Mouse (Mus musculus) midbrain, embryonic 12.5 days (tissue): Measurements from ENCODE around the gene Gnmt. TPM values are rescaled to one million over a fixed set of nuclear protein-coding genes. Genes with fewer than 3 reads are reported as not detected.

Experiments used
- ATAC-seq: fragments of 200-750 bp; cut with Nextera tagmentation; 2 replicates; pipeline ENCODE4 v1.8.0; 2017; ENCODE audit warnings: low read depth, moderate TSS enrichment, moderate library complexity; ENCODE audit not compliant: low FRiP score
- H3K27ac ChIP-seq: fragments of 300-500 bp; sonication (generic); replicated peaks from 2 replicates; pipeline ENCODE4 v1.5.1; 2016; ENCODE audit warnings: mild to moderate bottlenecking
- H3K27me3 ChIP-seq: fragments of 300-500 bp; sonication (generic); 2 replicates; pipeline ENCODE4 v1.6.1; 2016; ENCODE audit warnings: mild to moderate bottlenecking
- H3K36me3 ChIP-seq: fragments of 300-500 bp; sonication (generic); 2 replicates; pipeline ENCODE4 v1.6.1; 2016
- H3K4me1 ChIP-seq: fragments of 300-500 bp; sonication (generic); 2 replicates; pipeline ENCODE4 v1.6.1; 2016
- H3K4me2 ChIP-seq: fragments of 300-500 bp; sonication (generic); replicated peaks from 2 replicates; pipeline ENCODE4 v1.6.1; 2016; ENCODE audit warnings: mild to moderate bottlenecking, moderate library complexity
- H3K4me3 ChIP-seq: fragments of 300-500 bp; sonication (generic); 2 replicates; pipeline ENCODE4 v1.5.1; 2016; ENCODE audit warnings: mild to moderate bottlenecking
- H3K9ac ChIP-seq: fragments of 300-500 bp; sonication (generic); replicated peaks from 2 replicates; pipeline ENCODE4 v1.6.1; 2016; ENCODE audit warnings: mild to moderate bottlenecking, moderate library complexity
- H3K9me3 ChIP-seq: fragments of 300-500 bp; sonication (generic); 2 replicates; pipeline ENCODE4 v1.6.1; 2016; ENCODE audit warnings: mild to moderate bottlenecking
- WGBS: fragments of 180-500 bp; shearing (Covaris S2); methylation state at CpG from one replicate; pipeline ENCODE4 v1.1.7; 2016; 5-methylcytosine and 5-hydroxymethylcytosine counted together
- polyA plus RNA-seq: library from polyadenylated mRNA; unstranded; fragments of >200 nt; fragmentation: Nextera tagmentation; extraction: Ambion mirVana; gene quantifications from 2 replicates; pipeline ENCODE4 v1.2.1, GENCODE M21; 2016

The Gnmt gene
- polyA plus RNA-seq, 1 experiment from 2014 or later: 0.75 TPM

DNA sequence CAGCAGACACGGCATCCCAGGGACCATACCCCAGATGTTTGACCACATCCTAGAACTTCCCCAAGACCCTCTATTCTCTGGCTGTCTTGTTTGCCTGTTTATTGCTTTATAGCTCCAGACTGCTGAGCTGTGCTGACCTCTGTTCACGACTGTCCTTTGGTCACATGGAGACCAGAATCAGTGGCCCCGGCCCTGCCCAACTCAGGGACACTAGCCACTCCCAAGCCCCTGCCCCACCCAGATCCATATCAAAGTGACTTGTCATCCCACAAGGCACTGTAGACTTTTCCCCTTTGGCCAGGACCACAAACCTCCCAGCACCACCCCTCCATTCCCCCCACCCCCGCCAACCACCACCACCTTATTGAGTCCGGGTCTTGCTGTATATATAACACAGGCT, 29.7 kb downstream of the Gnmt start:
- Histone ChIP-seq H3K9ac (no peak overlapping the region), H3K27ac (no peak overlapping the region), H3K9me3 (no peaks in the 10 kb centered on the region), H3K27me3 (no peaks in the 10 kb centered on the region), H3K4me3 (no peak overlapping the region), H3K36me3 (peaks cover 32% of the 10 kb centered on the region), H3K4me2 (no peak overlapping the region), H3K4me1 (peaks cover 31% of the 10 kb centered on the region)
- 90% methylated on average over 5 of the region's 5 CpGs for WGBS
- no peak for ATAC-seq

DNA sequence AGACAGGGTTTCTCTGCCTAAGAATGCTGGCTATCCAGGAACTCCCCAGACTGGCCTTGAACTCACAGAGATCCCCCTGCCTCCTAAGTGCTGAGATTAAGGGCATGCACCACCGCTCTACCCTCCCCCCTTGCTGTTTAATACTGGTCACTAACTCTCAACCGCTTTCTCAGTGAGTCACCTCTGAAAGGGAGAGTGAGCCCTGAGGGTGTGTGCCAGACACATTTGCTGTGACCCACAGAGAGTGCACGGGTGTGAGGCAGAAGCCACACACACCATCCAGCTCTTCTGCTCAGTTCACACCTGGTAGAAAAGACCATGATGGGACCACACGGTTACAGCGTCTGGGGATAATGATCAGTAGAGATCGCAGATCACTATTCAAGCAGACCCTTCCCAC, 30.5 kb downstream of the Gnmt start:
- Histone ChIP-seq H3K27me3 (no peaks in the 10 kb centered on the region), H3K4me3 (no peak overlapping the region), H3K9me3 (no peaks in the 10 kb centered on the region), H3K36me3 (peaks cover 35% of the 10 kb centered on the region), H3K4me1 (peaks cover 24% of the 10 kb centered on the region), H3K27ac (no peak overlapping the region), H3K4me2 (no peak overlapping the region), H3K9ac (no peak overlapping the region)
- WGBS: 93% methylated on average over 6 of the region's 6 CpGs
- ATAC-seq: no peak

DNA sequence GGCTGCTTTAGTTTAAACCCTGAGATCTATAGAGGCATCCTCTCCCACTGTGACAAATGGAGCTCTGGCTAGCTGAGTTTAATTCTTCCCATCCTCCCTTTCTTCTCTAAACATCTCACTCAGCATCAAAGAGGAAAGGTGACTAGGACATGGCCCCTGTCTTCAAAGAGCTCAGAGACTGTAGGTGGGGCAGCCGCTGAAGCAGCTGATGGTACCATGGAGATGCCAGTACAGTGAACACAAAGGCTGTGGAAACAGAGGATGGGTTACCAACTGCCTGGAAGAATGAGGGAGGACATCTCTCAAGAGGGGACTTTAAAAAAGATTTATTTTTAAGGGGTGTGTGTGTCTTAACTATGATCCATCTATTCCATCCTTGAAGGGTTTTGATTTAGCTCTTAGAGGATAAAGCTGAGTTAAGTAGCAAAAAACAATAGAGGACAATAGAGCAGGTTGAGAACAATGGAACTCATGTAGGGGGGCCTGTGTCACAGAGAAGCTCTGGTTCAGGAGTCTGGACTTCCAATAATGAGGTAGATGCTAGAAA, 34.4 kb downstream of the Gnmt start:
- H3K9ac ChIP-seq: no peak overlapping the region
- no peaks in the 10 kb centered on the region for H3K9me3 ChIP-seq
- no peak for ATAC-seq
- H3K27ac ChIP-seq: no peak overlapping the region
- no peaks in the 10 kb centered on the region for H3K27me3 ChIP-seq
- H3K36me3 ChIP-seq: peaks cover 31% of the 10 kb centered on the region
- no peak overlapping the region for H3K4me2 ChIP-seq
- H3K4me1 ChIP-seq: no peaks in the 10 kb centered on the region
- 72% methylated on average over 1 of the region's 1 CpGs for WGBS
- no peak overlapping the region for H3K4me3 ChIP-seq

DNA sequence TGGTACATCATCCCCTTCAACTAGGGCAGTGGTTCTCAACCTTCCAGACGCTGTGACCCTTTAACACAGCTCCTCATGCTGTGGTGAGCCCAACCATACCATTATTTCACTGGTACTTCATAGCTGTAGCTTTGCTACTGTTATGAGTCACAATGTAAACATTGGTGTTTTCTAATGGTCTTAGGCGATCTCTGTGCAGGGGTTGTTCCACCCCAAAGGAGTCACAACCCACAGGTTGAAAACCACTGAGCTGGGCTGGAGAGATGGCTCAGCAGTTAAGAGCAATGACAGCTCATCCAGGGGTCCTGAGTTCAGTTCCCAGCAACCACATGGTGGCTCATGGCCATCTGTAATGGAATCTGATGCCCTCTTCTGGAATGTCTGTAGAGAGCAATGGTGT, 37.6 kb downstream of the Gnmt start:
- Histone ChIP-seq H3K9ac (no peak overlapping the region), H3K4me3 (no peak overlapping the region), H3K9me3 (no peaks in the 10 kb centered on the region), H3K4me2 (no peak overlapping the region), H3K27me3 (no peaks in the 10 kb centered on the region), H3K4me1 (no peaks in the 10 kb centered on the region), H3K27ac (no peak overlapping the region), H3K36me3 (peaks cover 32% of the 10 kb centered on the region)
- no peak for ATAC-seq
- WGBS: 95% methylated on average over 2 of the region's 2 CpGs

DNA sequence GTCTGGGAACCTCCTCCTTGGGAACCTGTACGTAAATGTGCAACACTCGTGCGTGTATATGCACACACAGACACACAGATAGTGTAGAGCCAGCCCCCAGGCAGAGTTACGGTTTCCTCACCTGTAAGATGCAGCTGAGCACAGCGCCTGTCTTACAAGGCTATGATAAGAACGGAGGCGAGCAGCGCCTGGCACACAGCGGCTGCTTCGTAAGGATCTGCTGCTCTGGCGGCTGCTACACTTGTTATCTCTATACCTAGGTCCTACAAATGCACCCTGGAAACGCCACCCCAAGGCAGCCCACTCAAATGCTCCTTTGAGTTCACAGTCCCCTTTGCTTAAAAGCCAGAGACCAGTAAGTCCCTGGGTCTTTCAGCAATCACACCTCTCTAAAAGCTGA, 38.3 kb downstream of the Gnmt start:
- Histone ChIP-seq H3K4me3 (no peak overlapping the region), H3K27me3 (no peaks in the 10 kb centered on the region), H3K27ac (no peak overlapping the region), H3K36me3 (peaks cover 32% of the 10 kb centered on the region), H3K4me2 (no peak overlapping the region), H3K9ac (no peak overlapping the region), H3K4me1 (no peaks in the 10 kb centered on the region), H3K9me3 (no peaks in the 10 kb centered on the region)
- ATAC-seq: no peak
- WGBS: 95% methylated on average over 12 of the region's 12 CpGs

DNA sequence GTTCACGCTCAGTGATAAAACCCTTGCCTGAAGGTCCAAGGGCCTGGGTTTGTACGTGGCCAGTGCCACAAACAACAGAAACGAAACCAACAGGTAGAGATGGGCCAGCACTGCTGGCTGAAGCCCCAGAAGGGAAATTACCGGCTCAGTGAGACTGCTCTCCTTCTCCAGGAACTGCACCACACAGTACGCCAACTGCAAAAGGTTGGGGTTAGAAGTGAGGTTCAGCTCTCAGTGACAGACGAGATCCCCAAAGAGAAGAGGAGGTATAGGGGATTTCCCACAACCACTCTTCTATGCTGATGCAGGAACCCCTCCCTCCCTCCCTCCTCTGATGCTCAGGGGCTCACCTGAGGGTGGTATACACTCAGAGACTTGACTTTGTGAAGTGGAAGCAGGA, 43.1 kb downstream of the Gnmt start:
- H3K4me1 ChIP-seq: peaks cover 10% of the 10 kb centered on the region
- H3K36me3 ChIP-seq: peaks cover 56% of the 10 kb centered on the region
- no peak overlapping the region for H3K9ac ChIP-seq
- no peak overlapping the region for H3K4me2 ChIP-seq
- H3K4me3 ChIP-seq: no peak overlapping the region
- H3K9me3 ChIP-seq: no peaks in the 10 kb centered on the region
- H3K27ac ChIP-seq: no peak overlapping the region
- 93% methylated on average over 6 of the region's 6 CpGs for WGBS
- no peaks in the 10 kb centered on the region for H3K27me3 ChIP-seq
- ATAC-seq: no peak

DNA sequence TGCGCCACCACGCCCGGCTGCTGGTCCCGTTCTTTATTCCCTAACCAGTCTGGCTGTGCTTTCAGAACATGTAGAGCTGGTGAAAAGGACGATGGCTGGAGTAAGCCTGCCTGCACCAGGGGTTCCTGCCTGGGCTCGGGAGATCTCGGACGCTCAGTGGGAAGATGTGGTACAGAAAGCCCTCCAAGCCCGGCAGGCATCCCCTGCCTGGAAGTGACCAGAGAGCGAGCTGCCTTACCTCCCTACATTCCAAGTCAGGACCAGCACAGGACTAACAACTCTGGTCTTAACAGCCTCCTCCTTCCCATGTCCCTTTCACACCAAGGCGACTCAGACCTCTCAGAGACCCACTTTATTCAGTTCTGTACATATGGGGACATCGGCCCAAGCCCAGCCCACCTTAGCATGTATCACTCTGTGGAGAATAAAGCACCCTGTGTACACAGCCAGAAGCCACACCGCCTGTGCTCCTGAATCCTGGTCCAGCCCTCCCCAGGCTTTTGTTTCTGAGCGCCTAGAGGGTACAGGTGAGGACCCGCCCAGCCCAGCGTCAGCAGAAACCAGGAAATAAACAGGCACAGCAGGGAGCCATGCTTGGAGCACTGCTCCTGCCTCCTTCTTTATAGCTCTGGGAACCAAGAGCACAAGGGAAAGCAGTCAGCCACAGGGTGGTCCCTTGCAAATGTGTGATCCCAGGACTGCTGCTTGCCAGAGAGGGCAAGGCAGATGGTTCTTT, 46.1 kb downstream of the Gnmt start:
- Histone ChIP-seq H3K36me3 (peaks cover 59% of the 10 kb centered on the region), H3K27ac (no peak overlapping the region), H3K4me3 (no peak overlapping the region), H3K9ac (no peak overlapping the region), H3K4me1 (peaks cover 32% of the 10 kb centered on the region), H3K4me2 (no peak overlapping the region), H3K9me3 (no peaks in the 10 kb centered on the region), H3K27me3 (no peaks in the 10 kb centered on the region)
- 85% methylated on average over 16 of the region's 16 CpGs for WGBS
- ATAC-seq: no peak

DNA sequence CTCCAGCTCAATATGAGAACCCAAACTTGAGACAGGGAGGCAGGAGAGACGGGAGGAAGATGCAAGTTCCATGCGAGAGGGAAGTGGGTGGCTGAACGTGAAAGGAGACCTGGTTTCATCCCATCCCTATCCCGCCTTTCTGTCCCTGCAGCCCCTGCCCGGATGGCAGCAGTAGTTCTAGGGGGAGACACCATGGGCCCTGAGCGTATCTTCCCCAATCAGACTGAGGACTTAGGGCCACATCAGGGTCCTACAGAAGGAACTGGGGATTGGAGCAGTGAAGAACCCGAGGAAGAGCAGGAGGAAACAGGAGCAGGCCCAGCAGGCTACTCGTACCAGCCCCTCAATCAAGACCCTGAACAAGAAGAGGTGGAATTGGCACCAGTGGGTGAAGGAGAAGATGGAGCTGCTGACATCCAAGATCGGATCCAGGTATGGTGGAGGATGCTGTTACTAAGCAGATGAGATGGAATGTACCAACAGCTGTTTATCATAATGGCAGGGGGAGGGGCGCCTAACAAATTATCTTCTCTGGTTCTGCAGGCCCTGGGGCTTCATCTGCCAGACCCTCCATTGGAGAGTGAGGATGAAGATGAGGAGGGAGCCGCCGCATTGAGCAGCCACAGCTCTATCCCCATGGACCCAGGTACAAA, 47.4 kb downstream of the Gnmt start:
- Histone ChIP-seq H3K9me3 (no peaks in the 10 kb centered on the region), H3K4me3 (peak overlapping the region; percentile 72), H3K4me1 (peaks cover 32% of the 10 kb centered on the region), H3K4me2 (peak overlapping the region; percentile 95), H3K27ac (peak overlapping the region; percentile 65), H3K27me3 (no peaks in the 10 kb centered on the region), H3K9ac (peak overlapping the region; percentile 73), H3K36me3 (peaks cover 58% of the 10 kb centered on the region)
- ATAC-seq: no peak
- 31% methylated on average over 12 of the region's 12 CpGs for WGBS

DNA sequence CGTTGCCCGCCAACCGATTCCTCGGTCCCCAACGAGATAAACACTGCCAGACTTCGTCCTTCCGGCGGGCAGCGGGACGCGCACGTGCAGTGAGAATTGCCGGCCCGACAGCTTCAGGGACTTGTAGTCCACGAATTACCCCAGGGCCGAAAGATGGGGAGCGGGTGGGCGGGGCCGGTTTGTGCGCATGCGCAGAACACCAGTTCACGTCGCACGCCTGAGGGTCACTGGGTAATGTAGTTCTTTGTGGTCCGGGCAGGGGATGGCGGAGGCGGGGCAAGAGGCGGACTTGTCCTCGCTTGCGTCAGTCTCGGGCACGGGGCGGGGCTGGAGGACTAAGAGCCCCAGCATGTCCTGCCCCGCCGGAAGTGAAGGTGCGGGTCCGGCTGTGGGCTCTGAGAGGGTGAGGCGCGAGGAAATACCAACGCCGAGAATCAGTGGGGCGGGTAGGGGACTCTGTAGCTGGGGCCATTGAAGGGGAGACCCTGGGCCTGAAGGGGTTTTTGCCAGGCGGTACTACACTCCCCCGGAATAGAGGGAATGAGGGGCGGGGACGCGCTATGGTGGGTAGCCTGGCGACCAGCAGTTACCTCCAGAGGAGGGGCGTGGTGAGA, 48.1 kb downstream of the Gnmt start, which contains the start of gene Klhdc3:
TSS of gene Klhdc3 (minus strand) at position 155 of the 614 bp plus-strand sequence.
- peak; percentile 97 for ATAC-seq
- Histone ChIP-seq H3K9me3 (no peaks in the 10 kb centered on the region), H3K4me2 (peak within 1 kb of the TSS; percentile 95), H3K9ac (peak within 1 kb of the TSS; percentile 73), H3K27ac (peak within 1 kb of the TSS; percentile 86), H3K4me1 (peaks cover 32% of the 10 kb centered on the region), H3K27me3 (no peaks in the 10 kb centered on the region), H3K4me3 (peak within 1 kb of the TSS; percentile 72), H3K36me3 (peaks cover 58% of the 10 kb centered on the region)
- WGBS: under 1% methylated on average over 49 of the region's 49 CpGs

DNA sequence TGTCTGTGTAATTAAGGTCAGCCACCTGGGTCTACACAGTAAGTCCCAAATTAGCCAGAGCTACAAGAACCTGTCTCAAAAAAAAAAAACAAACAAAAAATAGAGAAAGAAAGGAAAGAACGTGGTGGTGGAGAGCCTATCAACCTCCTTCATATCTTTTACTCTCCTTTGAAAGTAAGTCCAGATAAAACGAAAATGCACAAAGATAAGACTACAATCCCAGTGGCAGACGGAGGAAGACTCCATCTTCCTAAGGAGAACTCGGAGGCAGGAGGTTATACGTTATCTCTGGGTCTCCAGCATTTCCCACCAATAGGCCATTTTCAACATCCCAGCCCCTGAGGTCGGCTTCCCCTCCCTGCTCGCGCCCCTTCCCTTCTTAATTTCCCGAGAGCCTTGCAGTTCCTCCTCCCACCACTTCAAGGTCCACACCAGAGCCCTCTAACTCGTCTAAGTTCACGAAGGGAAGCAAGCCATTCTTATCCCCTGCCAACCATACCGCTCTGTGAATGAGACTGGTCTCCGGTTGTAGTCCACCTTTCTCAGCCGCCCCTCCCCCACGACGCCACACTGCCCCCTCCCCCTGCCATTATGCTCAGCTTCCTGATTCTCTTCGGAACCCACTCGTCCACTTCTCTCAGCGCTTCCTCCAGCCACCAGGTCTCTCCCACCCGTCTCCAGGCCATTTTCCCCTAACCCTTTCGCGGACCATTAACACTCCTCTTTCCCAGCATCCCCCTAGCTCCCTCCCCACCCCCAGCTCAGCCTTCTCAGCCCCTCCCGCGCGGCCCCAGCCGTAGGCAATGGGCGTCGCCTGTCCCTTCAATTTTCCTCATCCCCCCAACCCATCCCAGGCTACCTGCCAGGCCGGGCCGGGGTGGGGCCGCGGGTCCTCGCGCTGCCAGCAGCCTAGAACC, 48.9 kb downstream of the Gnmt start:
- Histone ChIP-seq H3K36me3 (peaks cover 58% of the 10 kb centered on the region), H3K9me3 (no peaks in the 10 kb centered on the region)
- WGBS: under 1% methylated on average over 34 of the region's 34 CpGs

DNA sequence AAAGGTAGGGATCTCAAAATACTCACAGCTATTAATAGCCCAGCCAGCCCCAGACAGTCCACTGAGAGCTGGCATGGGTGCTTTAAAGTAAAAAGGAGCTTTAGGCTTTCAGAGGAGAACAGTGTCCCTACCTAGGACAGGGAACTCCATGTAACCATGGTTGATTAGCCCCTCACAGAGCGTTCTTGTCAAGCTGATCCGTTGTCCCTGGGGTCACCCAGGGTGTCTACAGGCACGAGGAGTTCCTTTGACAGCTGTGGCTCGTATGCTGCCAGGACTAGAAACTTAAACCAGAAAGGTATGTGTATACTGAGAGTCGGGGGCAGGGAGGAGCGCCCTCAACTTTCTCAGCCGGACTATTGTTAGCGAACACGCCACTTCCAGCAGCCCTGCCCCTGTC, 50.1 kb downstream of the Gnmt start:
- Histone ChIP-seq H3K27me3 (no peaks in the 10 kb centered on the region), H3K4me1 (peaks cover 42% of the 10 kb centered on the region), H3K27ac (no peak overlapping the region), H3K4me2 (peak overlapping the region; percentile 95), H3K4me3 (0 out of 2 replicates have a peak overlapping the region, but pooled peaks have one; percentile 4), H3K9me3 (no peaks in the 10 kb centered on the region), H3K9ac (peak overlapping the region; percentile 67), H3K36me3 (peaks cover 52% of the 10 kb centered on the region)
- WGBS: 68% methylated on average over 9 of the region's 9 CpGs
- no peak for ATAC-seq

More for the DNA sequence above, 48.9 kb downstream of the Gnmt start:
- Histone ChIP-seq H3K4me1 (peaks cover 33% of the 10 kb centered on the region), H3K27ac (peak overlapping the region; percentile 86), H3K4me3 (peak overlapping the region; percentile 72), H3K4me2 (peak overlapping the region; percentile 95), H3K9ac (peak overlapping the region; percentile 67), H3K27me3 (no peaks in the 10 kb centered on the region)
- ATAC-seq: 0 out of 2 replicates have a peak, but pooled peaks have one; percentile 7
